In genomic region chr14:29980447-29981205, GRCm38 (mm10) we compare ENCODE assay signal across 9 mouse cellular contexts. TPM values are rescaled to one million over a fixed set of nuclear protein-coding genes. Genes with fewer than 3 reads are reported as not detected.
DNase-seq lines count a peak whose midpoint lies in the region; ATAC-seq and TF ChIP-seq lines count a peak whose summit lies in the region.
"Had no signal": no experiment of that assay in that cellular context is flagged by ENCODE, and none has a peak within 500 bp of the region (broad histone marks: within the 10 kb centered on the region; RNA-seq: fewer than 3 reads in every experiment).

No protein-coding gene starts in this region.

- no peak overlapping the region for H3K9ac ChIP-seq in lung, embryonic 14.5 days
- no peak overlapping the region for H3K9ac ChIP-seq in stomach, postnatal 0 days (ENCODE audit: low read length)
- H3K9ac ChIP-seq: embryonic facial prominence, embryonic 15.5 days had no signal

- DNase-seq in lung, embryonic 14.5 days, result peak; percentile 24
- no peak for DNase-seq in lung, postnatal 25 days (ENCODE audit: low spot score)
- DNase-seq in NIH3T3 (ENCODE audit: low read depth), result peak; percentile 52
- DNase-seq in stomach, postnatal 0 days (ENCODE audit: low spot score), result peak; percentile 52
- no peak for DNase-seq in left cerebral cortex, adult 18-20 months (ENCODE audit: low spot score in 2 of 2)
- DNase-seq in adrenal gland, adult 8-10 months, result no peak

- H3K36me3 ChIP-seq in lung, embryonic 14.5 days (ENCODE audit: insufficient read depth), result peaks cover 56% of the 10 kb centered on the region
- peaks cover 19% of the 10 kb centered on the region for H3K36me3 ChIP-seq in stomach, postnatal 0 days (ENCODE audit: control insufficient read depth, insufficient read depth, low read length)

- TF ChIP-seq CTCF in lung, embryonic 14.5 days (IDR thresholded peaks at IDR 0.05; ENCODE audit: low read depth), result peak; percentile 9
- peak; percentile 70 for TF ChIP-seq CTCF in stomach, postnatal 0 days (IDR thresholded peaks at IDR 0.05; ENCODE audit: low read depth)

- no peak for TF ChIP-seq EP300 in stomach, postnatal 0 days (optimal IDR thresholded peaks at IDR 0.05)

- no peak overlapping the region for H3K4me2 ChIP-seq in lung, embryonic 14.5 days
- H3K4me2 ChIP-seq in stomach, postnatal 0 days (replicated peaks; ENCODE audit: low read depth), result no peak overlapping the region
- H3K4me2 ChIP-seq: embryonic facial prominence, embryonic 15.5 days had no signal

- H3K9me3 ChIP-seq in lung, embryonic 14.5 days (ENCODE audit: low read depth, low read length), result no peaks in the 10 kb centered on the region
- H3K9me3 ChIP-seq in stomach, postnatal 0 days (ENCODE audit: control insufficient read depth, low read length), result no peaks in the 10 kb centered on the region
- H3K9me3 ChIP-seq: embryonic facial prominence, embryonic 15.5 days had no signal

- H3K27me3 ChIP-seq in lung, embryonic 14.5 days (ENCODE audit: insufficient read depth, low read length), result no peaks in the 10 kb centered on the region
- no peaks in the 10 kb centered on the region for H3K27me3 ChIP-seq in stomach, postnatal 0 days (ENCODE audit: control insufficient read depth, insufficient read depth, low read length)
- H3K27me3 ChIP-seq: embryonic facial prominence, embryonic 15.5 days had no signal

- H3K27ac ChIP-seq in lung, embryonic 14.5 days (ENCODE audit: low read depth), result no peak overlapping the region
- H3K27ac ChIP-seq in stomach, postnatal 0 days (replicated peaks), result no peak overlapping the region
- H3K27ac ChIP-seq: embryonic facial prominence, embryonic 15.5 days had no signal

- H3K4me1 ChIP-seq in lung, embryonic 14.5 days (ENCODE audit: insufficient read depth), result peaks cover 8% of the 10 kb centered on the region; the same call in 1 of the 2 replicates
- H3K4me1 ChIP-seq in stomach, postnatal 0 days (replicated peaks; ENCODE audit: control insufficient read depth, insufficient read depth), result no peaks in the 10 kb centered on the region

- WGBS in lung, embryonic 14.5 days, result 94% methylated on average over 10 of the region's 10 CpGs
- 96% methylated on average over 10 of the region's 10 CpGs for WGBS in stomach, postnatal 0 days

- no peak overlapping the region for H3K4me3 ChIP-seq in lung, embryonic 14.5 days (ENCODE audit: low read depth, low read length)
- H3K4me3 ChIP-seq in stomach, postnatal 0 days (ENCODE audit: low read depth, low read length), result no peak overlapping the region
- H3K4me3 ChIP-seq: embryonic facial prominence, embryonic 15.5 days had no signal

- no peak for ATAC-seq in lung, embryonic 14.5 days (ENCODE audit: insufficient read depth)
- peak; percentile 41 to 55; a peak in 3 of 4 replicates for ATAC-seq in hematopoietic stem cell, adult 5-6 weeks (replicated peaks in 1 of 2; ENCODE audit: insufficient read depth in 1 of 2, low FRiP score in 2 of 2, low TSS enrichment in 1 of 2, low read depth in 1 of 2, poor library complexity in 2 of 2, severe bottlenecking in 2 of 2)
- no peak for ATAC-seq in stomach, postnatal 0 days (ENCODE audit: low FRiP score, low TSS enrichment)

RNA-seq across cellular contexts. Expression of gene Actr8, which starts 2.5 kb away (rescaled TPM):
- polyA plus RNA-seq in lung, embryonic 14.5 days (2014; fragmentation: Nextera tagmentation; extraction: Ambion mirVana), result 56.6 and 59.4 TPM in 2 replicates
- 38.1 and 40.5 TPM in 2 replicates for total RNA-seq in hematopoietic stem cell, adult 5-6 weeks (2017)
- 27.6 and 28.7 TPM in 2 replicates for polyA plus RNA-seq in stomach, postnatal 0 days (2015; fragmentation: Nextera tagmentation; extraction: Ambion mirVana)
- 10 to 100 TPM; 80.2 to 83.3 TPM for total RNA-seq in left cerebral cortex, adult 18-20 months (2021)
- total RNA-seq in adrenal gland, adult 8-10 months (2022), result 10 to 100 TPM; 61.4 to 88.8 (median 68.7) TPM

RNA-seq across cellular contexts. Expression of gene Selenok, which starts 12.5 kb away (rescaled TPM):
- 189 and 209 TPM in 2 replicates for polyA plus RNA-seq in lung, embryonic 14.5 days (2014; fragmentation: Nextera tagmentation; extraction: Ambion mirVana)
- 309 and 371 TPM in 2 replicates for total RNA-seq in hematopoietic stem cell, adult 5-6 weeks (2017)
- 351 and 372 TPM in 2 replicates for polyA plus RNA-seq in stomach, postnatal 0 days (2015; fragmentation: Nextera tagmentation; extraction: Ambion mirVana)
- 100 to 1,000 TPM; 128 to 136 TPM for total RNA-seq in left cerebral cortex, adult 18-20 months (2021)
- 100 to 1,000 TPM; 104 to 139 (median 118) TPM for total RNA-seq in adrenal gland, adult 8-10 months (2022)

RNA-seq across cellular contexts. Expression of gene Il17rb, which starts 28.1 kb away (rescaled TPM):
- 1.3 TPM in 2 replicates for polyA plus RNA-seq in lung, embryonic 14.5 days (2014; fragmentation: Nextera tagmentation; extraction: Ambion mirVana)
- total RNA-seq in hematopoietic stem cell, adult 5-6 weeks (2017), result 3.4 and 3.6 TPM in 2 replicates
- polyA plus RNA-seq in stomach, postnatal 0 days (2015; fragmentation: Nextera tagmentation; extraction: Ambion mirVana), result 0.35 and 0.52 TPM in 2 replicates
- total RNA-seq in left cerebral cortex, adult 18-20 months (2021), result under 1 TPM; 0.75 to 0.79 TPM
- total RNA-seq in adrenal gland, adult 8-10 months (2022), result 1 to 10 TPM; 1.1 to 3.5 (median 2.2) TPM
- total RNA-seq: neutrophil, adult 5-6 weeks had no signal

RNA-seq across cellular contexts. Expression of gene Chdh, which starts 28.2 kb away (rescaled TPM):
- polyA plus RNA-seq in lung, embryonic 14.5 days (2014; fragmentation: Nextera tagmentation; extraction: Ambion mirVana), result 0.78 and 1.1 TPM in 2 replicates
- 10.5 and 14.8 TPM in 2 replicates for total RNA-seq in hematopoietic stem cell, adult 5-6 weeks (2017)
- polyA plus RNA-seq in stomach, postnatal 0 days (2015; fragmentation: Nextera tagmentation; extraction: Ambion mirVana), result 1.5 and 1.7 TPM in 2 replicates
- 1 to 10 TPM; 1.6 to 2.6 TPM for total RNA-seq in left cerebral cortex, adult 18-20 months (2021)
- total RNA-seq in adrenal gland, adult 8-10 months (2022), result 10 to 100 TPM in 1 of 4 experiments, 1 to 10 TPM in 3; 5.3 to 11.2 (median 7.7) TPM

Comparison
In these comparisons a context has a peak if more than half of its experiments do, and no peak if none do; other contexts are left out.
1. DNase-seq: peak in lung, embryonic 14.5 days (single experiment), NIH3T3 (single experiment) and stomach, postnatal 0 days (single experiment); none in lung, postnatal 25 days (single experiment), left cerebral cortex, adult 18-20 months (0 of 2) and adrenal gland, adult 8-10 months (single experiment).
2. ATAC-seq: peak in hematopoietic stem cell, adult 5-6 weeks (2 of 2); none in lung, embryonic 14.5 days (single experiment) and stomach, postnatal 0 days (single experiment).